Mouse (Mus musculus): ENCODE results near the gene P4ha1.

DNA sequence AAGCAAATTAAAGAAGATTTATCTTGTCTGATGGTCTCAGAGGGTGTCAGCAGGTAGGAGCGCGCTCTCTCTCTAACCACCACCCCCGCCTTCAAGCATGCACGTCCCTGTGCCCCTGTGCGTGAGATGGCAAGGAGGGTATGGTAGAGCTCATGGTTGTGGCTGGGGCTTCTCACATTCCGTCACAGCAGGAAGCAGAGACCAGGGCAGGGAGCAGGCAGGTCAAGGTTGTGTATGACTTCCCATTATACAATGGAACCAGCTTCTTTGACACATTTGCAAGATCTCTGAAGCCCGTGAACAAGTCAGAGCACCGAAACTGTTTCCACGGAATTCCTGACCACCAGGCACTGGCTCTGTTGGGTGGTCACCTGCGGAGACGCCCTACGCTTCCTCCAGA is 87.2 kb downstream of the P4ha1 start:
- TF ChIP-seq POLR2A (IDR thresholded peaks at IDR 0.05; ENCODE audit: borderline replicate concordance, insufficient read depth, low read length) (no peak), CTCF (IDR thresholded peaks at IDR 0.05; ENCODE audit: borderline replicate concordance, insufficient read depth, low read depth, low read length) (no peak)
